Mouse (Mus musculus) heart, adult 2 months (tissue): ENCODE data around the gene Yif1a. TPM values are rescaled to one million over a fixed set of nuclear protein-coding genes. Genes with fewer than 3 reads are reported as not detected.

Experiments used
- DNase-seq, 2 experiments: peaks; one replicate each; pipeline ENCODE4 v3.0.0; 2021
- H3K27ac ChIP-seq: fragments of 200-600 bp; 2 replicates; pipeline ENCODE4 v1.8.1; 2022
- H3K27me3 ChIP-seq: fragments of 200-500 bp; 2 replicates; pipeline ENCODE4 v1.6.1; 2012; ENCODE audit warnings: mild to moderate bottlenecking, low read length, inconsistent platforms, mixed read lengths; ENCODE audit not compliant: control insufficient read depth, insufficient read depth
- H3K36me3 ChIP-seq: fragments of 200-500 bp; 2 replicates; pipeline ENCODE4 v1.6.1; 2012; ENCODE audit warnings: low read length, inconsistent platforms; ENCODE audit not compliant: control insufficient read depth, insufficient read depth
- H3K4me1 ChIP-seq: fragments of 200-500 bp; 2 replicates; pipeline ENCODE4 v1.6.1; 2011; ENCODE audit warnings: low read length; ENCODE audit not compliant: control insufficient read depth, insufficient read depth
- H3K4me3 ChIP-seq: fragments of 200-600 bp; 2 replicates; pipeline ENCODE4 v1.8.1; 2022
- H3K79me2 ChIP-seq: fragments of 200-500 bp; replicated peaks from 2 replicates; pipeline ENCODE4 v1.6.1; 2012; ENCODE audit warnings: mild to moderate bottlenecking, inconsistent platforms, low read length, moderate library complexity, mixed read lengths; ENCODE audit not compliant: control insufficient read depth, insufficient read depth
- H3K9ac ChIP-seq: fragments of 200-500 bp; 2 replicates; pipeline ENCODE4 v1.6.1; 2012; ENCODE audit warnings: low read depth, mild to moderate bottlenecking, control low read depth, inconsistent platforms, low read length, mixed read lengths
- CTCF ChIP-seq: fragments of 200-600 bp; IDR thresholded peaks from 2 replicates; pipeline ENCODE4 v1.8.1; 2022; ENCODE audit warnings: antibody characterized with exemption, mild to moderate bottlenecking, moderate library complexity
- EP300 ChIP-seq: fragments of 200-500 bp; IDR thresholded peaks from 2 replicates; pipeline ENCODE4 v1.6.1; 2011; ENCODE audit warnings: low read depth, low read length, control low read depth; ENCODE audit not compliant: insufficient read depth
- POLR2A ChIP-seq: fragments of 200-500 bp; IDR thresholded peaks from 2 replicates; pipeline ENCODE4 v1.6.1; 2011; ENCODE audit warnings: mild to moderate bottlenecking, low read depth, low read length, control low read depth; ENCODE audit not compliant: insufficient read depth
- WGBS: fragments of 180-500 bp; shearing (Covaris S2); methylation state at CpG from one replicate; pipeline ENCODE4 v1.1.7; 2018; 5-methylcytosine and 5-hydroxymethylcytosine counted together
- intact Hi-C: fragments of 180-260 bp; cut with DNase I; formaldehyde crosslinking; loops from one replicate; pipeline ENCODE4 v1.15.1; 2025
- polyA plus RNA-seq: library from polyadenylated mRNA; depleted of rRNA; stranded (reverse); fragments of >200 nt; gene quantifications from 2 replicates; pipeline ENCODE4 v1.2.3, GENCODE M21; 2012
- total RNA-seq, 2 experiments: library from RNA; stranded (reverse); gene quantifications; 2 replicates each; pipeline ENCODE4 v1.2.3; 2021

Yif1a gene
- total and polyA plus RNA-seq, 3 experiments = 90.8 to 242 (median 108) TPM

- WGBS = 13% methylated on average over 15 of the region's 15 CpGs
- Histone ChIP-seq H3K36me3 (no peaks in the 10 kb centered on the region), H3K27ac (peak overlapping the region; percentile 58), H3K79me2 (no peaks in the 10 kb centered on the region), H3K27me3 (no peaks in the 10 kb centered on the region; the same call in 1 of the 2 replicates), H3K4me3 (peak overlapping the region; percentile 54), H3K9ac (peak overlapping the region; percentile 7; the same call in 1 of the 2 replicates), H3K4me1 (peaks cover 6% of the 10 kb centered on the region)
- intact Hi-C loops = no loop called here
- TF ChIP-seq EP300 (no peak), POLR2A (no peak), CTCF (no peak)
- peak in 1 of 2 experiments; percentile 38 for DNase-seq
Observed at GRCm38 (mm10) chr19:5067040-5067799, 21.1 kb upstream of the Yif1a start.

DNA sequence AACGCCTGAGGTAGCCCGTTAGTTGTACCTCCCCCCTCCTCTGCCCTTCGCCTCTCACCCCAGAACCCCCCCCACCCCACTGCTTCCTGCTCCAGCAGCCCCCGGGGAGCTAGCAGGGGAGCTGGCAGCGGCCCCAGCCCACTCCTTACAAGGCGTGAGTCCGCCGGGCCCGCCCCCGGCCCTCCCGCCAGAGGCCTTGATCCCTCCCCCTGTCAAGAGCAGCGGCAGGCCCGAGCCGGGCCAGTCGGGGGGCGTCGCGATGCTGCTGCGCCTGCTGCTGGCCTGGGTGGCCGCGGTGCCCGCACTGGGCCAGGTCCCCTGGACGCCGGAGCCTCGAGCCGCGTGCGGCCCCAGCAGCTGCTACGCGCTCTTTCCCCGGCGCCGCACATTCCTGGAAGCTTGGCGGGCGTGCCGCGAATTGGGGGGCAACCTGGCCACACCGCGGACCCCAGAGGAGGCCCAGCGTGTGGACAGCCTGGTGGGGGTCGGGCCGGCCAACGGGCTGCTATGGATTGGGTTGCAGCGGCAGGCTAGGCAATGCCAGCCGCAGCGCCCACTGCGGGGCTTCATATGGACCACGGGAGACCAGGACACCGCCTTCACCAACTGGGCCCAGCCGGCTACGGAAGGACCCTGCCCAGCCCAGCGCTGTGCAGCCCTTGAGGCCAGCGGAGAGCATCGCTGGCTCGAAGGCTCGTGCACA lies 20.3 kb upstream of the Yif1a start, which contains the start of gene Cd248:
Gene Cd248 (plus strand): TSS at position 212 of the 703 bp plus-strand sequence.
- H3K36me3 ChIP-seq = no peaks in the 10 kb centered on the region
- H3K79me2 ChIP-seq = no peaks in the 10 kb centered on the region
- TF ChIP-seq POLR2A (peak; percentile 47; the same call in 1 of the 2 replicates), CTCF (no peak)
- H3K4me3 ChIP-seq = peak within 1 kb of the TSS; percentile 54
- peak within 1 kb of the TSS; percentile 59 for H3K27ac ChIP-seq
- H3K9ac ChIP-seq = peak within 1 kb of the TSS; percentile 75
- WGBS = 1% methylated on average over 55 of the region's 56 CpGs
- intact Hi-C loops = no loop called here
- peaks cover 8% of the 10 kb centered on the region for H3K4me1 ChIP-seq
- no peaks in the 10 kb centered on the region; the same call in 1 of the 2 replicates for H3K27me3 ChIP-seq
- DNase-seq = peak; percentile 83 to 87

GRCm38 (mm10) chr19:5068570-5069234 lies 19.6 kb upstream of the Yif1a start:
- Histone ChIP-seq H3K36me3 (no peaks in the 10 kb centered on the region), H3K9ac (peak overlapping the region; percentile 75), H3K4me3 (peak overlapping the region; percentile 54), H3K27ac (peak overlapping the region; percentile 59), H3K4me1 (peaks cover 8% of the 10 kb centered on the region), H3K27me3 (no peaks in the 10 kb centered on the region; the same call in 1 of the 2 replicates), H3K79me2 (no peaks in the 10 kb centered on the region)
- intact Hi-C loops = no loop called here
- TF ChIP-seq CTCF (no peak), POLR2A (no peak), EP300 (no peak)
- peak in 1 of 2 experiments; percentile 38 for DNase-seq
- 43% methylated on average over 21 of the region's 21 CpGs for WGBS

GRCm38 (mm10) chr19:5069486-5069885 lies 18.9 kb upstream of the Yif1a start:
- 86% methylated on average over 5 of the region's 5 CpGs for WGBS
- no peak overlapping the region for H3K9ac ChIP-seq
- TF ChIP-seq EP300 (no peak), CTCF (no peak), POLR2A (no peak)
- H3K79me2 ChIP-seq = no peaks in the 10 kb centered on the region
- no peak for DNase-seq
- no peaks in the 10 kb centered on the region for H3K36me3 ChIP-seq
- H3K27me3 ChIP-seq = no peaks in the 10 kb centered on the region; the same call in 1 of the 2 replicates
- H3K27ac ChIP-seq = no peak overlapping the region
- intact Hi-C loops = no loop called here
- no peak overlapping the region for H3K4me3 ChIP-seq
- H3K4me1 ChIP-seq = peaks cover 8% of the 10 kb centered on the region

- H3K27me3 ChIP-seq = no peaks in the 10 kb centered on the region; the same call in 1 of the 2 replicates
- intact Hi-C loops = no loop called here
- H3K4me3 ChIP-seq = no peak overlapping the region
- no peak for TF ChIP-seq POLR2A
- TF ChIP-seq CTCF = no peak
- TF ChIP-seq EP300 = no peak
- no peak overlapping the region for H3K9ac ChIP-seq
- DNase-seq = no peak
- no peaks in the 10 kb centered on the region for H3K36me3 ChIP-seq
- H3K4me1 ChIP-seq = peaks cover 8% of the 10 kb centered on the region
- 77% methylated on average over 7 of the region's 7 CpGs for WGBS
- no peaks in the 10 kb centered on the region for H3K79me2 ChIP-seq
- H3K27ac ChIP-seq = no peak overlapping the region
Observed at GRCm38 (mm10) chr19:5069978-5070377, 18.4 kb upstream of the Yif1a start.
